Mouse (Mus musculus) C2C12 (cell line): ENCODE data around the gene Syvn1.
"Not testable (repeated sequence)": the region's sequence is repeated elsewhere in the genome, so short reads cannot be mapped to it uniquely, and the experiment has no call there.

Source experiments
- CTCF ChIP-seq: IDR thresholded peaks from one replicate; pipeline ENCODE4 v1.5.1; 2011; ENCODE audit not compliant: control insufficient read depth, insufficient read depth, insufficient read length
- MAX ChIP-seq: IDR thresholded peaks from one replicate; pipeline ENCODE4 v1.6.1; 2011; ENCODE audit warnings: mild to moderate bottlenecking, control low read depth
- MYOD1 ChIP-seq: IDR thresholded peaks from one replicate; pipeline ENCODE4 v1.6.1; 2011; ENCODE audit warnings: low read depth; ENCODE audit not compliant: control insufficient read depth, insufficient read length
- USF1 ChIP-seq: IDR thresholded peaks from one replicate; pipeline ENCODE4 v1.6.1; 2011; ENCODE audit warnings: low read depth, mild to moderate bottlenecking, control low read depth, moderate library complexity

GRCm38 (mm10) chr19:6044102-6044501, 2.3 kb upstream of the Syvn1 start:
- TF ChIP-seq CTCF, USF1, MAX, MYOD1: not testable (repeated sequence)
